Mouse (Mus musculus): ENCODE results near the gene Plcg2.

Gene Plcg2

GRCm38 (mm10) chr8:117639631-117640030 lies 141.5 kb downstream of the Plcg2 start:
- no peak for DNase-seq

- DNase-seq: no peak
These were observed 147.4 kb downstream of the Plcg2 start for GRCm38 (mm10) chr8:117645486-117645885.

GRCm38 (mm10) chr8:117646020-117646419 lies 147.9 kb downstream of the Plcg2 start:
- DNase-seq: peak; percentile 26

- DNase-seq: no peak
These were observed 148.3 kb downstream of the Plcg2 start for GRCm38 (mm10) chr8:117646440-117646839.

GRCm38 (mm10) chr8:117652318-117652717 lies 154.2 kb downstream of the Plcg2 start:
- DNase-seq: no peak

- no peak for DNase-seq
These were observed 160.9 kb downstream of the Plcg2 start for GRCm38 (mm10) chr8:117658990-117659389.

GRCm38 (mm10) chr8:117660358-117661031 lies 162.4 kb downstream of the Plcg2 start:
- DNase-seq: peak; percentile 18

- DNase-seq: no peak
These were observed 169.4 kb downstream of the Plcg2 start for GRCm38 (mm10) chr8:117667349-117668124.

GRCm38 (mm10) chr8:117670461-117670860 lies 172.4 kb downstream of the Plcg2 start:
- no peak for DNase-seq

GRCm38 (mm10) chr8:117672558-117672957 lies 174.5 kb downstream of the Plcg2 start:
- no peak for DNase-seq

GRCm38 (mm10) chr8:117673430-117673830 lies 175.3 kb downstream of the Plcg2 start, which contains the start of gene Sdr42e1:
Sdr42e1 (minus strand) TSS chr8:117673689.
- DNase-seq: peak; percentile 27

GRCm38 (mm10) chr8:117675171-117675570 lies 177.1 kb downstream of the Plcg2 start:
- no peak for DNase-seq

- DNase-seq: no peak
These were observed 178.4 kb downstream of the Plcg2 start for GRCm38 (mm10) chr8:117676460-117676859.

GRCm38 (mm10) chr8:117677011-117677410 lies 178.9 kb downstream of the Plcg2 start:
- no peak for DNase-seq

GRCm38 (mm10) chr8:117678650-117679049 lies 180.6 kb downstream of the Plcg2 start:
- DNase-seq: no peak

- DNase-seq: no peak
These were observed 185.9 kb downstream of the Plcg2 start for GRCm38 (mm10) chr8:117683925-117684472.

GRCm38 (mm10) chr8:117684504-117684903 lies 186.4 kb downstream of the Plcg2 start:
- DNase-seq: no peak

All from layer of hippocampus, adult 9-11 months (tissue).